Mouse (Mus musculus) right cerebral cortex, adult 18-20 months (tissue): ENCODE results near the gene Fcrl6.

ENCODE experiments used
- DNase-seq: peaks from one replicate; pipeline ENCODE4 v3.0.0; 2022; ENCODE audit warnings: mixed read lengths

The Fcrl6 gene

DNA sequence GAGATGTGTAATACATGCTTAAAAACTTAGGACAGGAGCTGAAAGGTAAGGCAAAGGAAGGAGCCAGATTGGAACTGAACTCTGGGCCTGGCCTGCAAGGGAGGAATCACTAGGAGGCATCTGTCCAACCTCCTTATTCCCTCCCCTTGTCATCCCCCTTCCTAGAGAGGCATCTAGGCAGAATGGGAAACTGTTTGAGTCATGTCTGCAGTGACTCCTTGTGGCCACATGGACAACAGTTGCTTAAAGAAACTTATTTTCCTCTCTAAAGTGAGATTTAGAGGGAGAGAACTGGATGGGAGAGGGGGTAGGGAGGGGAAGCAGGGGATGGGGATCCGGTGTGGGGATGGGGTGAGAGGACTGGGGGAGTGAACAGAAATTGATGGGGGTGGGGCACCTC is 10.4 kb upstream of the Fcrl6 start:
- DNase-seq, result no peak

DNA sequence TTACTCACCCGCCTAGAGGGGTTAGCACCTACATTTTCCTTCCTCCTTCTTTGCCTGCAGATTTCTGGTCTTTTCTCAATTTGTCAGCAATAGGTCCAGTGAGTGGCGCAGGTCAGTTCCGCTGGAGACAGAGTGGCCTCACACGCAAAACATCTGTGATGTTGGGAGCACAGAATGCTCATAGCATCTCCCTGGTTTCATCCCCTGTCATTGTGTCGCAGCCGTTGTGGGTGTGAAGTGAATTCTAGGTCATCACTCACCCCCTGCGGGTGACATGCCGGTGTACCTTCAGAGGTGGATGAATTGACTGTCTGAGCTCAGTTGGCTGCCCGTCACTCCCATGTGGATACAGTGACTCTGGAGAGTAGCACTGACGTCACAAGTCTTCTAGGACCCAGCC is 9.0 kb upstream of the Fcrl6 start:
- DNase-seq, result no peak

DNA sequence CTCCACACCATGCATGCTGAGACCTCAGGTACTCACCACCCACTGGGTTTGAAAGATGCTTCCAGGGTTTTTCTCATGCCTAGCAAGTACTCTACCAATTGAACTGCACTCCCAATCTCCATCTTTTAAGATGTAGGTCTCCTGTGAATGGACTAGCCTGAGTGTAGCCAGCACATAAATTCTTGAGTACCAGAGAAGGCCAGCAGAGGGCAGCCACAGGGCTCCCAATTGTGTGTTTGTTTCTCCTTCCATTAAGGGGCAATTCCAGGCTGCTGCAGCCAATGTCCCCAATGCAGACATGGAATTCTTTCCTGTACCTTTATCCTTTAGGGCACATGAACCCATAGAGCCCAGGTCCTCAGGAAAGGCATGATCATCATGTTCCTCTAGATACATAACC is 7.9 kb downstream of the Fcrl6 start:
- peak; percentile 20 for DNase-seq

DNA sequence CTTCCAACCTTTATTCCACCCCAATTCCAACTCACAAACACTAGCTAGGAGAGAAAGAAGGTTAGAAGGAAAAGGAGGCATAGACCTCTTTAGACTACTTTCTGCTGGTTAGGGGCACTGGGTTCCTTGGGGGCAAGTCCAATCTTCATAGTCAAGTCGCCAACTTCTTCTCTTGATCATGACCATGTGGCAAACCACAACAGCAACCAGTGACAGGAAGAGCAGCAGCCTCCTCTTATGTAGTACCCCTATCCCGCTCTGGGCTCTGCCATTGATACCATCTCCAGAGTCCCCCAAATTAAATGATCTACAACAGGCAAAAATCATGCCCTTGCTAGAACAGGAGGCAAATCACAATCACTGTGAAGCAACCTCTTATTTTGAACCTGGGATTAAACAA is 8.4 kb downstream of the Fcrl6 start:
- DNase-seq, result no peak

DNA sequence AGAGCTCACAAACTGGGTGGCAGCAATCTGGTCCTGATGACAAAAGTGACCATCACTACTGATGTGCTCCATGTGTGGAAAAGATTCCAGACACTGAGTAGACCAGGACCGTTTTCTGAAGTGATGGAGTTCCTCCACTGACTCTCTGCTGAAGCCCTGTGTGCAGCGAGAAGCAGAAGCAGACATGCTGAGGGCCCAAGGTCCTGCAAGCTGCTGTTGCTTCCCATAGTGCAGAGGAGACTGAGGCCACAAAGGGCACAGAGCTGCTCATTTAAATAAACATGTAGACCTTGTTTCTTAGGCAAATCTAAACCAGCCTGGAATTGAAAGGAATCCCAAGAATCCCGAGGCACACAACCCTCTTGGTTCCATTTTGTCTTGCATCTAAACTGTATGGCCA is 9.0 kb downstream of the Fcrl6 start:
- no peak for DNase-seq

DNA sequence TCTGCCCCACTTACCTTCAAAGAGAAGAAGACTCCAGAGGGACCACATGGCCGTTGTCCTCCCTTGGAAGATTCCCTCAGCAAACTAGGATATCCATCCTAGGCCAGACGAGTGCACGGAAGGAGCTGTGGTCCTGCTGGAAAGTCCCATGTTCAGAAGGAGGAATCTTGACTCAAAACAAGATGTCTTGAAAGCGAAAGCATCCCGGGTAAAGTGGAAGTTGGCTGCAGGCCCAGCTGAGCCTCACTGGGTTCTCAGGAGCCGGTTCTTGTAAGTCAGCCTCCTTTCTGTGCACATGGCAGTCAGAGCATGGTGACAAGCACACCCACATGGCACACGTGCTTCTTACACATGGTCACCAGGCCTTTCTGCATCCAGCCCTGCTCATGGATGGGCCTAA is 12.0 kb downstream of the Fcrl6 start, which contains the start of gene Slamf8:
TSS of gene Slamf8 (minus strand) at position 184 of the 400 bp plus-strand sequence.
- no peak for DNase-seq

DNA sequence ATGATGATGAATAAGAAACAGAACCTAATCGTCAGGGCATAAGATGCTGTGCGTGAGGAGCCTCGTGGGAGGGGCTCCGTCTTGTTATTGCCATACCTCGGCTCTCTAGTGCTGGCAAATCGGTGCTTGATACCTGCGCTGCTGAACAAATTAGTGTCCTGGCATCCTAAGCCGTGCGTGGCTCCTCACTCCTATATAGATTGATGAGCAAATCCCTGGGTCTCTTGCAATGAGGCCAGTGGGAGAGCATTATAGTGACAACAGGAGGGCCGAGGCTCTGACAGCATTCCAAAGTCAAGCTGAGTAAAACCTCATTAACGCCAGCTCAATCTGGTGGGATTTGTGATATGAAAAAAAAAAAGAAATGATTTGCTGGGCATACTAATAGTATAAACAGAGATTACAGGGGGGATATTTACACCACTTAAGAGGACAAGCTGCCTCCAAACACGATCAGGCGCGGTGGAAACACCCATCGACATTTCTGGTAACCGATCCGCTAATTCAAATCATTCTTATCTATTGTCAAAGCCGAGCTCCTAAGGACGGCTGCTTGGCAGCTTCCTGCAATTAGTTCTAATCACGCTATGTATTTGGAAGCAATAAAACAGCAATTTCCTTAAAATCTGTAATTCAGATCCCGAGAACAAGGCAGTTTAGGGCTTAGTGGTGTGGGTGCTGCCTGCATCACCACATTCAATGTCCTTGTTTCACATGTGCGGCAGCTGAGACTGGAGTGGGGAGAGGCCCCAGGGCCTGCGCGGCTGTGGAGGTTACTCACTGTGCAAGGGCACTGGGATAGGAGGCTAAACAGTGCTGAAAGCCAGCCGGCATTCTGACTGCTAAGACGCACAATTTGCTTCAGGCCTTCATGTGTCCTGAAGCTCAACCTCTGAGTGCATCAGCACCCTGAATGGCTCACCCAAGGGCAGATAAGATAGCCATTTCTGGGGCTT is 16.5 kb downstream of the Fcrl6 start:
- DNase-seq, result no peak

DNA sequence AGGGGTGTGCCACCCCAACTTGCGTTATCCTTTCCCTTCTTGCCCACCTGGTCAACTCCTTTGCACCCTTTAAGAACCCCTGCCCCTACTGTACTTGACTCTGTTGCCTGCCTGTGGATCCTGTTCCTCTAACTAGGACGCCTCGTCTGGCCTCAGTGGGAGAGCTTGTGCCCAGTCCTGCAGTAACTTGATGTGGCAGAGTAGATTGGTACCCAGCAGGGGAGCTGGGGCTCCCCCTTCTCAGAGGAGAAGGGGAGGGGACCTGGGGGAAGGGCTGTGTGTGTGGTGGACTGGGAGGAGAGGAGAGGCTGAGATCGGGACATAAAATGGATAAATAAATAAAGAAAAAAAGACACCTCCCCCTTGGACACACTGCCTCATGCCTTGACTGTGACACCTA is 17.3 kb downstream of the Fcrl6 start:
- no peak for DNase-seq

DNA sequence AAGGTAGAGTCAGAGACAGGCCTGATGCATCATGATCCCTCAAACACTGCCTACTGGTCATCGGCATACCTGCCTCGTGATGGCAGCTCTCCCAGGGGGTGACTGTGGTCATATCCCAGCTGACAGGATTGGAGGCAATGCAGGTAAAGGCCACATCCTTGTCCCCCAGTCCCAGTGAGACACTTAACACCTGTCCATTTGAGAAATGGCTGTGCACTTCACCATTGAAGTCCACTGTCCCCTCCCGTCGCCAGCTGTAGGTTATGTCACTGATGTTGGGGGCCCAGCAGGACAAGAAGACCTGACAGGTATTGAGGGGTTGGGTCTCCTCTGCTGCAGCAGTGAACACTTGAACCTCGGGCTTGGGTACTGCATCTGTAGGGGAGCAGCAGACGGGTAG is 18.1 kb downstream of the Fcrl6 start:
- DNase-seq, result no peak

DNA sequence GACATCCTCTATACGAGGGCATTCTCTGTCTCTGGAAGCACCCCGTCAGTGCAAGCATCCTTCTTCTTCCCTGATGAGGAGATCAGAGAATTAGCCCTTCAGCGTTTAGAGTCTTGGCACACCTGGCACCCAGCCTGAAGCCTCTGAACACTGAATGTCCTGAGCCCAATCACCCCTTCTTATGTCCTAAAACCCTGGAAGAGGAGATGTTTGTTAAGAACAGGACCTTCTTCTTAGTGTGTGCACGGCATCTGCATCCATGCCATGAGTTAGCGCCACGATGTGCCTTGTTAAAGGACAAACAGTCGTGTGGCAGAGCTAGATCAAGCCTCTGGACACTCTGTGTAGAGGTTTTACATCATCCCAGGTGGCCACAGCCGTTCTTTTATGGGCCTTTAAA is 19.9 kb downstream of the Fcrl6 start:
- DNase-seq, result no peak

DNA sequence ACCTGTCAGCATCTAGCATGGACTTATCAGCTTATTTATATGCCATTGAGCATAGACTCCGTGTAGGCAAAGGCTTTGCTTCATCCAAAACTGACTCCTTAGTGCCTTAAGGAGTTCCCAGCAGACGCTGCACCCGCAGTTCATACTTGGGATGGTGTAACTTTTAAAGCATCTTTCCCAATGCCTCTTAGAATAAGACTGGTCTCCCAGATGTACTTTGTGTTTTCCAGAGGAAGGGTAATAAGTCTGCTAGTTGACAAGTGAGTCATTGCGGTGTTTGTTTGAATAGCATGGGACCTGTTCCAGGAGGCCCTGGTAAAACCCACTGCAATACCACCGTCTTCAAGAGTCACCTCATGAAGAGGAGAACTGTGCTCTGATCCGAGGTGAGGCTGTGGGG is 22.2 kb downstream of the Fcrl6 start:
- no peak for DNase-seq

DNA sequence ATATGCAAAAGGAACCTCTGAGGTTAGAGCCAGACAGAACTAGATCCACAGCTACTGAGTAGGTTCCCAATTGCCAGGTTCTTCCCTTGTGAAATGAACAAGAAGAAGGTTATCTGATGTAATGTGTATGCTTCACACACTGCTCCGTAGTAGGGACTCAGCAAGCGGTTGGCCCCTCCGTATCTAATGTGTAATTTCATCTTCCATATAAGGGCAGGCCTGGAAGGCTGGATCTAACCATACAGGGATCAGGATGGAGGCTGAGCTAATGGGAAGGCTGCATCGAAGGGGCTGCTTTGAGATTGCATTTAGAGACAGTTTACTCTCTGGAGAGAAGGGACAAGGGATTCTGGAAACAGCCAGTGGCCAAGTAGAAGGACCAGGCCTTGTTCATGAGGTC is 34.6 kb downstream of the Fcrl6 start:
- DNase-seq, result no peak

DNA sequence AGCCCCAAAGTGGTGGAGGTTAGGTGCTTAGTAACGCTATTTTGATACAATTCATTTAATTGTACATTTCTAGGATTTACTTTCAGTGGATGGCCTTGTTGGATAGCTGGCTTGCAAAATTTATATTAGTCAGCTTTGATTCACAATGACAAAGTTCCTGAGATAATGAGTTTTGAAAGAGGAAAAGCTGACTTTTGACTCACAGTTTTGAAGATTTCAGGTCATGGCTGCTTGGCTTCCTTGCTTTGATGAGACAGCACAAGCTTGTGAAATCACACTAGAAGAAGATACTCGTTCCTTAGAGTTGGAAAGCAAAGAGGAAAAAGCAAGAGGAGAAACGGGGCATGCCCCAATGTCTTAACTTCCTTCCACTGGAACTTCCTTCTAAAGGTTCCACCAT is 36.2 kb downstream of the Fcrl6 start:
- DNase-seq, result no peak

DNA sequence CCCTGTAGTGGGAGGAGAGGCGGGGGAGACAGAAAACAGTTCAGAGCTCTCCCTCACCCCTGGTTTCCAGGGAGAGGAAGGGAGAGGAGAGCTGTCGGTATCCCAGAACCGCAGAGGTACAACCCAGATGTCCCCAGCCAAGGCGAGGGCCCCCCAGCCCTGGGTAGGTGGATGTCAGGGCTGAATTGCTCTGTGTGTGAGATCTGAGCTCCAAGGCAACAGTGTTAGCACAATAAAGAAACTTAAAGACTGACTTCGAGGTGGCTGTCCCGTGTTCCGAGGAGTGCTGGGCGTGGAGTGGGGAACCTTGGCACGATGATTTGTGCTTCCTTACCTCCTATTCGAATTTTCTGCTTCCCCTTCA is 38.9 kb downstream of the Fcrl6 start:
- DNase-seq, result no peak

DNA sequence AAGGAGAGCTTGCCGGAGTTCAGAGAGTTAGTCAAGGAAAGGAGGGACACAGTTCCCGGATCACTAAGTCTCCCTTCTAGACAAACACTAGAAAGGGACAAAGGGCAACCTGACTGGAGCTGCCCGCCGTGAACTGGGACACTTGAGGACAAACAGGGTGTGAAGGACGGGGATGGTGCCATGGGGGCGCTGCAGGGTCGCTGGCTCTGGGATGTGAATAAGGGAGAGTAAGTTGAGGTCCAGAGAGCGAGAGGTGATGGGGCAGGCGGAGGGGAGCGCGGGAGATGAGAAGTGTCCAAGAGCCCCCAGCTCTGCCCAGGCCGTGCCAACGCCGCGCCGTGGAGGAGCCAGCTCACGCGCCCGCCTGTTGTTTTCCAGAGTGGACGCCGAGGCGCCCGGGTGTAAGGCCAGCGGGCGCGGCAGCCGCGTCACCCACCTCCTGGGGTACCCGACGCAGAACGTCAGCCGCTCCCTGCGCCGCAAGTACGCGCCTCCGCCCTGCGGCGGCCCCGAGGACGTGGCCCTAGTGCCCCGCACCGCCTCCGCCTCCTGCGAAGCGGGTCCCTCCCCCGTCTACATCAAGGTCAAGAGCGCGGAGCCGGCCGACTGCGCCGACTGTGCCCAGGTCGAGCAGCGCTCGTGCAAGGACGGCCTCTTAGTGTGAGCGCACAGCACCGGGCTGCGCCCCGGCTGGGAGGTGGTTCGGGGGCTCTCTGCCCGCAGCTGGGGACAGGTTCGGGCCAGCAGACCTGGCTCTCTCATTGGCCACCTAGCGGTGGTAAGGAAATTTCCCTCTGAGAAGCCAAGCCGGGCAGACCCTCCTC is 39.5 kb downstream of the Fcrl6 start:
- DNase-seq, result peak; percentile 67

DNA sequence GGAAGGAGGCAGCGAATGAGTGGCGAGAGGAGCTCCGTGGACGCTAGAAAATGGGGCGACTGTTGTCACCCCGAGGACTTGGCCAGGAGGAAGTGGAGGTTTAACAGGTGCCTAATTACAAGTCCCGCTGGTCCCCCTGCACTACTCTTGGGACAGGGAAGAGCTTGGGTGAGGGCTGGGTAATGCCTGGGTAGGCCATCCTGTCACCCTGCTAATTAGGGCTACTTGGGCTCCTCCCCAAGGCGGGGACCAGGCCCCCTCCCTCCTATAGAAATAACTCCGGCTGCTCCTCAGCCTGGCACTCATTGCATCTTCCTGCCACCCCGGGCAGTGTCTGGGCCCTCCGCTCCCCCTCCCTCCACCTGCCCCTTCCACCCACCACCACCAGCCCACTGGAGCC is 46.7 kb downstream of the Fcrl6 start, which contains the start of gene Vsig8:
TSS of gene Vsig8 (plus strand) at position 301 of the 400 bp plus-strand sequence.
- DNase-seq, result no peak

DNA sequence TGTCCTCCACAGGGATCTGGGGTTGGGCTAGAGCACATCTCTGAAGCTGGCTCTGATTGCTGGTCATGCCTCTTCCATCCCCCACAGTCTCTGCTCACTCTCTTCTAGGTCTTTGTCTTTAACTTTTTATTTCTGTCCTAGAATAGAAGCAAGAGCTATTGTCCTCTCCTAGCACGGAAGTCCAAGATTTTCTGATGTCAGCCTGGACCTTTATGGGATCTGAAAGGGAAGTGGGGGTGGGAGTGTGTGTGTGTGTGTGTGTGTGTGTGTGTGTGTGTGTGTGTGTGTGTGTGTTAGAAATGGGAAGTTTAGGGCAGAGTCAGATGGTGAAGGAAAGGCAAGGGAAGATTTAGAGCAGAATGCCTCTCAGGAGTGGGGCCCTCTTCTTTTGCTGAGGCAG is 49.7 kb downstream of the Fcrl6 start:
- no peak for DNase-seq

DNA sequence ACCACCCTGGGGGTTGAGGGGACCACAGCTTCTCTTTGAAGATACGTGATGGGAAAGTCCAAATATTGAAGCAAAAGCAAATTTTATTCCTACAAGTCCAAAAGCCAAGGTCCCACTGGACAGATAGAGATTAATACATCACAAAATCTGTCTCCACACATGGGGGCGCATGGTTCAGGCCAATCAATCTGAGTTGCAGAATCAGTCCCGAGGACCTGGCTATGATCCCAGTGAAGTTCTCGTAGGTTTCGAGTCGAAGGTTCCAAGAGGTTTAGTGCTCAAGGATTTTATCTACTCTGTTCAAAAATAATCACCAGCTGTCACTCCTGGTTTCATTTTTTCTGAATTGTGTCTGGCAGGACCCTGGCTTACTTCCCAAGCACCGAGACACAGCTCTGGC is 51.3 kb downstream of the Fcrl6 start:
- no peak for DNase-seq

DNA sequence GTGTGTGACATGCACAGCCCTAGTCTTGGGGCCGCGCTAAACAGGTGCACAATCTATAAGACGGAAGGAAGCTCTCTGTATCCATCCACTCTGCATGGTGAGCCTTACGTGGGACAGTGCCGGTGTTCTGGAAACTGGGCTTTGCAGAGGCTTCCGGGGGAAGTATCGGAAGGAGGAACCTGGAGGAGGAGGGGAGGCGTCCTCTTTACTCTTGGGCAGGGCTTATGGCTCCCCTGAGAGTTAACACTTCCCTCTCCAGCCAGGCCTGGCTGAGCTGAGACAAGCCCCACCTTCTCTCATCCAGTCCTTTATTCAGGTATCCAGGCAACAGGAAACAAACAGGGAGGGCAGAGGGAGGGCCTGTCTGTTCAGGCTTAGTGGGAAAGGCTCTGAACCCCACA is 51.8 kb downstream of the Fcrl6 start:
- DNase-seq, result peak; percentile 60

DNA sequence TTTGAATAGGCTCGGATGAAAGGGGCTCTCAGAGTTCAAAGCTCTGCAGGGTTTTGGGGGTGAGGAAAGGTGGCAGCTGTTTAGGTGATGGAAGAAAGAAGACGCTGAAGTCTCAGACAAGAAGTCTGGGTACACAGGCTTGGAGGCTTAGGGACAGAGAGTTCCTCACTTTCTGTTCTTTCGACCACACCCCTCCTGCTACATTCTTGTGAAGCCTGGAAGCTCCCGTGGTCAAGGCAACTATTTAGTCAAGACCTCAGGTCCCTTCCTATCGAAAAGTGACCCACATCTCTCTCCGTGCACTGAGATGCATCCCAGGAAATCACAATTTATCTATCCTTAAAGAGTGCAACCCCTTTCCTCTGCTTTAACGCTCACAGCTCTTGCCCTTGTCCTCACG is 52.6 kb downstream of the Fcrl6 start:
- DNase-seq, result no peak

DNA sequence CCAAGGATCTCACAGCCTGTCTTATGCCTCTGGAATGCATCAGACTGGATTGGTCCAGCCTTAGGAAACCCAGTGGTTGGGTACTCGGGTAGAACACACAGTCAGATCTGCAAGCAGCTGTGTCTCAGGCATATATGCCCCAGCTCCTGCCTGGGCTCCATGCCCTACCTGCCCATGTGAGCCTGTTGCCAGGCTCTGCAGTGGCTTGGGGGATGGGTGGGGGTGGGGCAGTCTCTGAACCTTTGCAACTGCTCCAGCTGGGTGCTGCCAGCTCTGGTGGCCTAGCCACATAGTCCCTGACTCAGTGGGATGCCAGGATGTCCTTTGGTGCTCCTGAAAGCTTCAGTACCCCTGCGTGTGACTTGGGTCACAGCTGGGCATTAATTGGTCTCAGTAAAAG is 53.0 kb downstream of the Fcrl6 start:
- DNase-seq, result no peak

DNA sequence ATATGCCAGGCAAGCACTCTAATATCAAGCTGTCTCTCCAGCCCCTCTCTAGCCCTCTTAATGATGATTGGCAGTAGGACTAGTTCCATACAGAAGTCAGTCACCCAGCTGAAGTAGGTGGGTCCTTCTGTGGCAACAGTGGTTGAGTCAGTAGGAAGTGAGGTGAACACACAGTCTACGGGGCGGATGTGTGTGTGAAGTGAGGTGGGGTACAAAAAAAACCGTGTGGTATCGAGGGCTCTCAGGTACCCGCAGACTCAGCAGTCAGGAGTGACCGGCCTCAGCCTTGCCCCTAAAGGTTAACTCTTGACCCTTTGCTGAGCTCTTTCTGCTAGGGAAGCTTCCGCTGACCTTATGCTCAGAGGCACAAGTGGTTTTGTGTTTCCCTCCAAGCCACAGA is 53.9 kb downstream of the Fcrl6 start:
- DNase-seq, result no peak
